Mouse (Mus musculus): ENCODE measurements around the gene Accsl. TPM values are rescaled to one million over a fixed set of nuclear protein-coding genes. Genes with fewer than 3 reads are reported as not detected.

Gene Accsl
- total and polyA plus RNA-seq, 3 experiments = 0.30 to 0.63 TPM; not detected in 1

DNA sequence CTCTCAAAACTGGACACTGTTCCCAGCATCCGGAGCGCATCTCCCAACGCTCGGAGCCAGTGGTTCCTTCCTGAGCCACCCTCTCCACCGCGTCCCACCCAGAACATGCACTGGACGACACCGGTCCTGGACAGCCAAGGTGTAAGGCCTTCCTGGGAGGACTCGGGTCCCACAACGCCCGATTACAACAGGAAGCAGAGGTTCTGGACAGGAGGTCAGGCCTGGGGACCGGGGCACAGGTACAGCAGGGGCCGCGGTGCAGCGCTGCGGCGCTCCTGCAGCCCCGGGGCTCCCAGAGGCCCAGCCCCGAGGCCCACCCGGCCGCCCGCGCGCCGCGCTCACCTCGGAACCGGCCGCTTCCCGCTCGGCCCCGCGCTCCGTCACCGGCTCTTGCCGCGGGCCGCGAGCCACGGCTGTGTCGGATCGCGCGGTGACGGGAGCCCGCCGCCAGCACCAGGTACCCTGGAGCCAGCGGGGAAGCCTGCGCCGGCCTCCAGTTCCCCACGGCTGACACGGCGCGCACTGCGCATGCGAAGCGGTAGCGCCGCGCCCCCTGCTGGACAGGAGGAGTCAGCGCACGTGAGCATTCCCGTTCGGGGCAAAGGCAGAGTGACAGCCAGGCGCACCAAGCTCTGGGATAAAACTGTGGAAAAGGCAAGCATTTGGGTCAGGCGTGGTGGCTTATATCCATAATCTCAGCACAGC, 46.8 kb downstream of the Accsl start, which contains the start of gene Ext2:
Gene Ext2 (minus strand): TSS at position 524 of the 705 bp plus-strand sequence.
- in situ Hi-C loops (cut with MboI; ENCODE audit: low pct_ligation_motif_present, low pct_unique_long_range_greater_than_20kb, low sequenced_read_pairs) = no loop called here
- H3K4me3 ChIP-seq (replicated peaks in 1 of 3; ENCODE audit: low read depth in 2 of 3, low read length in 2 of 3, poor library complexity in 1 of 3) = peak within 1 kb of the TSS; percentile 77 to 92 (median 80)
- H3K79me2 ChIP-seq (replicated peaks; ENCODE audit: control insufficient read depth, extremely low read depth, insufficient read depth, poor library complexity, severe bottlenecking) = no peaks in the 10 kb centered on the region
- H3K36me3 ChIP-seq (replicated peaks in 1 of 2; ENCODE audit: control insufficient read depth in 1 of 2, insufficient read depth in 1 of 2, low read length in 1 of 2) = peaks cover 5 to 28% of the 10 kb centered on the region in 2 experiments
- DNase-seq (ENCODE audit: extremely low read depth) = peak; percentile 72
- H3K27me3 ChIP-seq (replicated peaks) = no peaks in the 10 kb centered on the region
- TF ChIP-seq ZNF384 (IDR thresholded peaks at IDR 0.05; ENCODE audit: low read depth, low read length) = no peak
- TF ChIP-seq E2F4 (IDR thresholded peaks at IDR 0.05; ENCODE audit: insufficient replicate concordance, low read depth, low read length) = no peak
- TF ChIP-seq NRF1 (IDR thresholded peaks at IDR 0.05; ENCODE audit: low read depth, low read length) = peak; percentile 93
- peak; percentile 63; the same call in 1 of the 2 replicates for TF ChIP-seq MXI1 (IDR thresholded peaks at IDR 0.05; ENCODE audit: low read depth, low read length)
- peak; percentile 44 for TF ChIP-seq ELF1 (IDR thresholded peaks at IDR 0.05; ENCODE audit: low read depth, low read length)
- peak; percentile 94 for TF ChIP-seq BHLHE40 (IDR thresholded peaks at IDR 0.05; ENCODE audit: low read depth, low read length)
- peak; percentile 52; the same call in 1 of the 2 replicates for TF ChIP-seq HCFC1 (IDR thresholded peaks at IDR 0.05; ENCODE audit: low read depth, low read length)
- peak; percentile 60 for TF ChIP-seq TCF12 (IDR thresholded peaks at IDR 0.05; ENCODE audit: low read depth, low read length)
- peak; percentile 71 for TF ChIP-seq NELFE (IDR thresholded peaks at IDR 0.05; ENCODE audit: low read depth, low read length)
- peak; percentile 91 for TF ChIP-seq MAX (IDR thresholded peaks at IDR 0.05; ENCODE audit: low read length)
- TF ChIP-seq POLR2A (IDR thresholded peaks at IDR 0.05; ENCODE audit: low read depth, low read length) = peak; percentile 65; the same call in 1 of the 2 replicates
- no peak for TF ChIP-seq JUND (conservative IDR thresholded peaks at IDR 0.05; ENCODE audit: low read depth, low read length)
- no peak for TF ChIP-seq ETS1 (conservative IDR thresholded peaks at IDR 0.05; ENCODE audit: low read depth, low read length)
- peak; percentile 63 to 89 for TF ChIP-seq CTCF (conservative IDR thresholded peaks at IDR 0.05 in 1 of 2, IDR thresholded peaks at IDR 0.05 in 1 of 2; ENCODE audit: low read depth in 2 of 2, low read length in 2 of 2)
- TF ChIP-seq USF1 (IDR thresholded peaks at IDR 0.05; ENCODE audit: low read depth, low read length) = peak; percentile 35
- TF ChIP-seq MYC (IDR thresholded peaks at IDR 0.05; ENCODE audit: low read depth, low read length) = peak; percentile 49; the same call in 1 of the 2 replicates
- dilution Hi-C loops (cut with MboI; ENCODE audit: extremely low pct_ligation_motif_present, extremely low pct_unique_long_range_greater_than_20kb, low sequenced_read_pairs) = no loop called here
- peak within 1 kb of the TSS; percentile 41; the same call in 1 of the 2 replicates for H3K4me2 ChIP-seq (ENCODE audit: insufficient read depth, low read depth, poor library complexity, severe bottlenecking)
- peak within 1 kb of the TSS; percentile 59 for H3K9ac ChIP-seq (ENCODE audit: insufficient read depth, low read depth)
- H3K9me3 ChIP-seq (replicated peaks; ENCODE audit: low read length) = no peaks in the 10 kb centered on the region
- H3K27ac ChIP-seq (ENCODE audit: insufficient read depth, low read depth) = no peak within 1 kb of the TSS
- H3K4me1 ChIP-seq (ENCODE audit: control insufficient read depth in 1 of 2, insufficient read depth in 2 of 2) = peaks cover 0 to 9% of the 10 kb centered on the region in 2 experiments; a peak in 2 of 4 replicates

DNA sequence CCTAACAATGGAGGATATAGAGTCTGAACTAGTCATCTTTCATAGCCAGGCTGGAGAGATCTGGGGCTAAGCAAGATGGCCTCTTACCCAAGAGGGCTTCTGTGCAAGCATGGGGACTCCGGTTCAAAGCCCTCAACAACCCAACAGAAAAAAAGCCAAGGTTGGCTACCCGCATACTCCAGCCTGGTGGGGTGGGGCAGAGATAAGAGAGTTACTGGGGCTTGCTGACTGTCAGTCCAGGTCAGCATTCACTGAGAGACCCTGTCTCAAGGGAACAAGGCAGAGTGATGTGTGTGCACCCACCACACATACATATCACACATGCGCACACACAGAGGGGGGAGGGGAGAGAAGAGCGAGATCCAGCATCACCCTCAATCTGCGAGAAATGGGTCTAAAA, 51.2 kb downstream of the Accsl start:
- H3K27ac ChIP-seq (ENCODE audit: insufficient read depth, low read depth) = no peak overlapping the region
- no peaks in the 10 kb centered on the region for H3K27me3 ChIP-seq (replicated peaks)
- H3K4me1 ChIP-seq (ENCODE audit: control insufficient read depth in 1 of 2, insufficient read depth in 2 of 2) = peaks cover 0 to 9% of the 10 kb centered on the region in 2 experiments; a peak in 2 of 4 replicates
- in situ Hi-C loops (cut with MboI; ENCODE audit: low pct_ligation_motif_present, low pct_unique_long_range_greater_than_20kb, low sequenced_read_pairs) (no loop called here), dilution Hi-C loops (cut with MboI; ENCODE audit: extremely low pct_ligation_motif_present, extremely low pct_unique_long_range_greater_than_20kb, low sequenced_read_pairs) (no loop called here)
- H3K4me2 ChIP-seq (ENCODE audit: insufficient read depth, low read depth, poor library complexity, severe bottlenecking) = no peak overlapping the region
- no peaks in the 10 kb centered on the region for H3K79me2 ChIP-seq (replicated peaks; ENCODE audit: control insufficient read depth, extremely low read depth, insufficient read depth, poor library complexity, severe bottlenecking)
- no peaks in the 10 kb centered on the region for H3K9me3 ChIP-seq (replicated peaks; ENCODE audit: low read length)
- H3K36me3 ChIP-seq (replicated peaks in 1 of 2; ENCODE audit: control insufficient read depth in 1 of 2, insufficient read depth in 1 of 2, low read length in 1 of 2) = peaks cover 13 to 37% of the 10 kb centered on the region in 2 experiments
- no peak for TF ChIP-seq NRF1 (IDR thresholded peaks at IDR 0.05; ENCODE audit: low read depth, low read length)
- TF ChIP-seq ZNF384 (IDR thresholded peaks at IDR 0.05; ENCODE audit: low read depth, low read length) = no peak
- no peak for TF ChIP-seq EP300 (IDR thresholded peaks at IDR 0.05; ENCODE audit: low read length)
- no peak for TF ChIP-seq ZKSCAN1 (IDR thresholded peaks at IDR 0.05; ENCODE audit: borderline replicate concordance, low read depth, low read length)
- TF ChIP-seq USF2 (conservative IDR thresholded peaks at IDR 0.05; ENCODE audit: low read depth, low read length) = no peak
- TF ChIP-seq MAFK (IDR thresholded peaks at IDR 0.05; ENCODE audit: insufficient replicate concordance, low read length) = no peak
- no peak for TF ChIP-seq CHD2 (IDR thresholded peaks at IDR 0.05; ENCODE audit: low read length)
- no peak for TF ChIP-seq POLR2AphosphoS2 (IDR thresholded peaks at IDR 0.05; ENCODE audit: low read depth, low read length)
- TF ChIP-seq MAZ (IDR thresholded peaks at IDR 0.05; ENCODE audit: low read depth, low read length) = no peak
- no peak for TF ChIP-seq MEF2A (IDR thresholded peaks at IDR 0.05; ENCODE audit: borderline replicate concordance, low read depth, low read length)
- no peak for TF ChIP-seq ELF1 (IDR thresholded peaks at IDR 0.05; ENCODE audit: low read depth, low read length)
- TF ChIP-seq KAT2A (IDR thresholded peaks at IDR 0.05; ENCODE audit: insufficient replicate concordance, low read length) = no peak
- no peak for TF ChIP-seq MYC (IDR thresholded peaks at IDR 0.05; ENCODE audit: low read depth, low read length)
- no peak for TF ChIP-seq BHLHE40 (IDR thresholded peaks at IDR 0.05; ENCODE audit: low read depth, low read length)
- no peak for TF ChIP-seq ETS1 (conservative IDR thresholded peaks at IDR 0.05; ENCODE audit: low read depth, low read length)
- no peak for TF ChIP-seq ZMIZ1 (IDR thresholded peaks at IDR 0.05; ENCODE audit: low read depth, low read length)
- TF ChIP-seq MAX (IDR thresholded peaks at IDR 0.05; ENCODE audit: low read length) = no peak
- H3K4me3 ChIP-seq (replicated peaks in 1 of 3; ENCODE audit: low read depth in 2 of 3, low read length in 2 of 3, poor library complexity in 1 of 3) = no peak overlapping the region
- no peak for DNase-seq (ENCODE audit: extremely low read depth)
- no peak overlapping the region for H3K9ac ChIP-seq (ENCODE audit: insufficient read depth, low read depth)
